Mouse (Mus musculus): Measurements from ENCODE around the gene Dyrk1b.
A peak's percentile ranks its signal among the peaks of the same experiment; 100 is the strongest.
"Not testable (repeated sequence)": the region's sequence is repeated elsewhere in the genome, so short reads cannot be mapped to it uniquely, and the experiment has no call there.

Gene Dyrk1b

GRCm38 (mm10) chr7:28179228-28179627 lies at the start of gene Dyrk1b:
Gene Dyrk1b, plus strand, starts transcription at chr7:28179469.
- DNase-seq = peak; percentile 92 to 94

- DNase-seq = peak; percentile 39 to 55
Measured at GRCm38 (mm10) chr7:28137613-28138012, 41.7 kb upstream of the Dyrk1b start.

- DNase-seq = peak; percentile 61 to 71
Measured at GRCm38 (mm10) chr7:28148263-28148662, 31.0 kb upstream of the Dyrk1b start.

- no peak for DNase-seq
Measured at GRCm38 (mm10) chr7:28149841-28150240, 29.4 kb upstream of the Dyrk1b start.

- DNase-seq = peak; percentile 12 to 23
Measured at GRCm38 (mm10) chr7:28151584-28152221, 27.6 kb upstream of the Dyrk1b start.

GRCm38 (mm10) chr7:28153595-28153994 lies 25.7 kb upstream of the Dyrk1b start:
- not testable (repeated sequence) for DNase-seq

- DNase-seq = no peak
Measured at GRCm38 (mm10) chr7:28159292-28159691, 20.0 kb upstream of the Dyrk1b start.

- DNase-seq = no peak
Measured at GRCm38 (mm10) chr7:28159893-28160292, 19.4 kb upstream of the Dyrk1b start.

- DNase-seq = no peak
Measured at GRCm38 (mm10) chr7:28161163-28161749, 18.0 kb upstream of the Dyrk1b start.

- DNase-seq = no peak
Measured at GRCm38 (mm10) chr7:28165406-28165805, 13.9 kb upstream of the Dyrk1b start.

GRCm38 (mm10) chr7:28168320-28169115 lies 10.8 kb upstream of the Dyrk1b start:
- peak; percentile 53 to 55 for DNase-seq

GRCm38 (mm10) chr7:28169489-28170422 lies 9.5 kb upstream of the Dyrk1b start, which contains the start of gene Fbl:
Gene Fbl, plus strand, starts transcription at chr7:28169710.
- peak; percentile 88 to 93 for DNase-seq

GRCm38 (mm10) chr7:28175358-28175757 lies 3.9 kb upstream of the Dyrk1b start:
- DNase-seq = no peak

GRCm38 (mm10) chr7:28179741-28180377 lies 590 bp downstream of the Dyrk1b start:
- DNase-seq = peak; percentile 92 to 95

GRCm38 (mm10) chr7:28180890-28181289 lies 1.6 kb downstream of the Dyrk1b start:
- DNase-seq = no peak

- DNase-seq = no peak
Measured at GRCm38 (mm10) chr7:28181376-28181775, 2.1 kb downstream of the Dyrk1b start.

- peak in 1 of 2 experiments; percentile 15 for DNase-seq
Measured at GRCm38 (mm10) chr7:28182320-28182719, 3.1 kb downstream of the Dyrk1b start.

GRCm38 (mm10) chr7:28185884-28186283 lies 6.6 kb downstream of the Dyrk1b start:
- no peak for DNase-seq

- no peak for DNase-seq
Measured at GRCm38 (mm10) chr7:28186631-28187030, 7.4 kb downstream of the Dyrk1b start.

GRCm38 (mm10) chr7:28191489-28191888 lies 12.2 kb downstream of the Dyrk1b start:
- no peak for DNase-seq

GRCm38 (mm10) chr7:28191903-28192302 lies 12.6 kb downstream of the Dyrk1b start:
- no peak for DNase-seq
